Mouse (Mus musculus): Measurements from ENCODE around the gene Ttbk2.

- TF ChIP-seq CTCF (IDR thresholded peaks at IDR 0.05; ENCODE audit: low read depth) (no peak), EP300 (optimal IDR thresholded peaks at IDR 0.05) (no peak)
Observed at GRCm38 (mm10) chr2:120826936-120827638, 23.3 kb downstream of the Ttbk2 start.
